Mouse (Mus musculus) embryonic fibroblast, embryonic 13.5 days (primary cell): ENCODE data around the gene Nubp2. TPM values are rescaled to one million over a fixed set of nuclear protein-coding genes. Genes with fewer than 3 reads are reported as not detected.

Experiments used
- H3K27ac ChIP-seq: 2 replicates; pipeline ENCODE4 v1.5.1; 2012; ENCODE audit warnings: low read length, control low read depth, inconsistent platforms; ENCODE audit not compliant: insufficient read depth
- H3K4me1 ChIP-seq: 2 replicates; pipeline ENCODE4 v1.6.1; 2011; ENCODE audit warnings: low read length; ENCODE audit not compliant: control insufficient read depth, insufficient read depth
- H3K4me3 ChIP-seq: 2 replicates; pipeline ENCODE4 v1.5.1; 2011; ENCODE audit warnings: mild to moderate bottlenecking, control low read depth, low read length; ENCODE audit not compliant: insufficient read depth
- CTCF ChIP-seq: IDR thresholded peaks from 2 replicates; pipeline ENCODE4 v1.5.1; 2011; ENCODE audit warnings: mild to moderate bottlenecking, control low read depth, low read length, moderate library complexity, borderline replicate concordance; ENCODE audit not compliant: insufficient read depth
- POLR2A ChIP-seq: IDR thresholded peaks from 2 replicates; pipeline ENCODE4 v1.6.1; 2011; ENCODE audit warnings: low read depth, mild to moderate bottlenecking, control low read depth, low read length, moderate library complexity
- polyA plus RNA-seq: library from polyadenylated mRNA; stranded (reverse); fragments of >200 nt; gene quantifications from 2 replicates; pipeline ENCODE4 v1.2.4, GENCODE M21; 2011; ENCODE audit warnings: low read depth; ENCODE audit not compliant: missing spikeins, insufficient read length

Gene Nubp2
- polyA plus RNA-seq, 1 experiment: 22.2 TPM

DNA sequence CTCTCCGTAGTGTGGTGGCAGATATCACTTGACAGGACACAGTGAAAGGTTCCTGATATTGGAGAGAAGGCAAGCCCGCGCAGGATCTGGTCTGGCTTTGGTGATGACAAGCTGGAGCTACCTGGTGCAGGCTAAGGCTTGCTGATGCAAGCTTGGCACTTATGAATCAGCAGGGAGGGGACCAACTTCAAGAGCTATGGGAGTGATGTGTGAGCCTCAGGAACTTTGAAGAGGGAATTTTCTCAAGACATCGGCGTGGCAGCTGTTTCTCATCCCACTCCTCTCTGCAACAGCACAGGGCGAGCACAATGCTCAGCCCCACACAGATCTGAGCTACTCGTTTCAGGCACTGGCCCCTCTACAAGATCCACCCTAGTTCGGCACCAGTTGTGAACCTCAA is 46.3 kb downstream of the Nubp2 start, which contains the start of gene Hagh:
Gene Hagh, plus strand, starts transcription at position 302 of the 400 bp plus-strand sequence.
- TF ChIP-seq POLR2A: no peak
- no peak for TF ChIP-seq CTCF
- H3K4me3 ChIP-seq: no peak within 1 kb of the TSS
- H3K27ac ChIP-seq: no peak within 1 kb of the TSS
- H3K4me1 ChIP-seq: no peaks in the 10 kb centered on the region

Other genes with a start within 250 kb of the Nubp2 start
- 24.2 and 25.9 TPM in 2 replicates for gene Slc9a3r2, start 236.0 kb downstream of the Nubp2 start, polyA plus RNA-seq
- not detected in 2 replicates for gene Npw, start 227.9 kb downstream of the Nubp2 start, polyA plus RNA-seq
- 21.6 and 22.2 TPM in 2 replicates for gene Zfp598, start 216.7 kb downstream of the Nubp2 start, polyA plus RNA-seq
- 0.99 and 1.1 TPM in 2 replicates for gene Syngr3, start 196.4 kb downstream of the Nubp2 start, polyA plus RNA-seq
- gene Gfer, start 190.2 kb downstream of the Nubp2 start, polyA plus RNA-seq: 26.8 and 34.7 TPM in 2 replicates
- 1.2 and 2.4 TPM in 2 replicates for gene Noxo1, start 190.1 kb downstream of the Nubp2 start, polyA plus RNA-seq
- gene Tbl3, start 178.7 kb downstream of the Nubp2 start, polyA plus RNA-seq: 24.8 and 27.5 TPM in 2 replicates
- 0.58 TPM in 1 of 2 replicates, not detected in the other for gene Rnf151, start 168.3 kb downstream of the Nubp2 start, polyA plus RNA-seq
- gene Rps2, start 168.2 kb downstream of the Nubp2 start, polyA plus RNA-seq: 1,298 and 1,393 TPM in 2 replicates
- 96.8 and 100 TPM in 2 replicates for gene Ndufb10, start 161.9 kb downstream of the Nubp2 start, polyA plus RNA-seq
- gene Rpl3l, start 158.5 kb downstream of the Nubp2 start, polyA plus RNA-seq: not detected in 2 replicates
- 80.8 and 110 TPM in 2 replicates for gene Msrb1, start 149.7 kb downstream of the Nubp2 start, polyA plus RNA-seq
- gene Hs3st6, start 133.4 kb downstream of the Nubp2 start, polyA plus RNA-seq: not detected in 2 replicates
- gene Meiob, start 82.1 kb downstream of the Nubp2 start, polyA plus RNA-seq: not detected in 2 replicates
- gene Hagh, start 46.2 kb downstream of the Nubp2 start, polyA plus RNA-seq: 14.3 and 18.9 TPM in 2 replicates
- gene Fahd1, start 36.0 kb downstream of the Nubp2 start, polyA plus RNA-seq: 9.3 and 11.5 TPM in 2 replicates
- gene Igfals, start 20.4 kb downstream of the Nubp2 start, polyA plus RNA-seq: not detected in 2 replicates
- 15.5 and 17.4 TPM in 2 replicates for gene Spsb3, start 294 bp upstream of the Nubp2 start, polyA plus RNA-seq
- 12.4 and 14.7 TPM in 2 replicates for gene Eme2, start 8.7 kb upstream of the Nubp2 start, polyA plus RNA-seq
- 25.5 and 28.7 TPM in 2 replicates for gene Mrps34, start 8.8 kb upstream of the Nubp2 start, polyA plus RNA-seq
- 2.7 and 4.7 TPM in 2 replicates for gene Nme3, start 10.2 kb upstream of the Nubp2 start, polyA plus RNA-seq
- gene Mapk8ip3, start 50.6 kb upstream of the Nubp2 start, polyA plus RNA-seq: 61.9 and 72.0 TPM in 2 replicates
- gene Jpt2, start 74.3 kb upstream of the Nubp2 start, polyA plus RNA-seq: 90.5 and 109 TPM in 2 replicates
- 14.3 and 14.5 TPM in 2 replicates for gene Cramp1l, start 129.4 kb upstream of the Nubp2 start, polyA plus RNA-seq
- 13.1 and 17.8 TPM in 2 replicates for gene Ift140, start 129.7 kb upstream of the Nubp2 start, polyA plus RNA-seq
- 0.63 and 1.0 TPM in 2 replicates for gene Tmem204, start 197.2 kb upstream of the Nubp2 start, polyA plus RNA-seq
- gene Telo2, start 229.6 kb upstream of the Nubp2 start, polyA plus RNA-seq: 9.5 and 18.7 TPM in 2 replicates
- gene Ptx4, start 234.4 kb upstream of the Nubp2 start, polyA plus RNA-seq: not detected in 2 replicates
- gene Clcn7, start 247.0 kb upstream of the Nubp2 start, polyA plus RNA-seq: 35.8 and 36.2 TPM in 2 replicates